Mouse (Mus musculus) C2C12 (cell line): ENCODE measurements around the gene Papss1. TPM values are rescaled to one million over a fixed set of nuclear protein-coding genes. Genes with fewer than 3 reads are reported as not detected.

Experiments
- H3K27me3 ChIP-seq: one replicate; pipeline ENCODE4 v1.6.1; 2011; ENCODE audit not compliant: control insufficient read depth, insufficient read depth, insufficient read length
- H3K36me3 ChIP-seq: one replicate; pipeline ENCODE4 v1.6.1; 2011; ENCODE audit not compliant: control insufficient read depth, insufficient read depth
- H3K4me3 ChIP-seq: one replicate; pipeline ENCODE4 v1.5.1; 2011; ENCODE audit warnings: mild to moderate bottlenecking, control low read depth; ENCODE audit not compliant: poor library complexity, insufficient read depth, severe bottlenecking
- H3K79me2 ChIP-seq: one replicate; pipeline ENCODE4 v1.6.1; 2011; ENCODE audit not compliant: control insufficient read depth, insufficient read depth
- H3K79me3 ChIP-seq: one replicate; pipeline ENCODE4 v1.6.1; 2011; ENCODE audit warnings: low read depth, control low read depth
- H3ac ChIP-seq: one replicate; pipeline ENCODE3; 2011; ENCODE audit warnings: low read depth; ENCODE audit not compliant: control insufficient read depth, insufficient read length
- CEBPB ChIP-seq: IDR thresholded peaks from one replicate; pipeline ENCODE4 v1.6.1; 2011; ENCODE audit warnings: low read depth, mild to moderate bottlenecking, control low read depth, moderate library complexity
- CTCF ChIP-seq: IDR thresholded peaks from one replicate; pipeline ENCODE4 v1.5.1; 2011; ENCODE audit not compliant: control insufficient read depth, insufficient read depth, insufficient read length
- FOSL1 ChIP-seq: IDR thresholded peaks from one replicate; pipeline ENCODE4 v1.8.0; 2011; ENCODE audit warnings: mild to moderate bottlenecking, low read length; ENCODE audit not compliant: poor library complexity, insufficient read depth, severe bottlenecking
- MAX ChIP-seq: IDR thresholded peaks from one replicate; pipeline ENCODE4 v1.6.1; 2011; ENCODE audit warnings: mild to moderate bottlenecking, control low read depth
- MYOD1 ChIP-seq: IDR thresholded peaks from one replicate; pipeline ENCODE4 v1.6.1; 2011; ENCODE audit warnings: low read depth; ENCODE audit not compliant: control insufficient read depth, insufficient read length
- MYOG ChIP-seq: IDR thresholded peaks from one replicate; pipeline ENCODE4 v1.6.1; 2011; ENCODE audit not compliant: control insufficient read depth, insufficient read length; ENCODE audit errors: extremely low read depth
- USF1 ChIP-seq: IDR thresholded peaks from one replicate; pipeline ENCODE4 v1.6.1; 2011; ENCODE audit warnings: low read depth, mild to moderate bottlenecking, control low read depth, moderate library complexity
- polyA plus RNA-seq: library from polyadenylated mRNA; unstranded; fragments of >200 nt; fragmentation: generic; extraction: Trizol; gene quantifications from one replicate; pipeline ENCODE4 v1.2.1, GENCODE M21; 2012; ENCODE audit warnings: missing spikeins

Papss1 gene
- polyA plus RNA-seq, 1 experiment, result 63.4 TPM

GRCm38 (mm10) chr3:131602995-131603414, 38.4 kb downstream of the Papss1 start:
- H3ac ChIP-seq, result no peak overlapping the region
- H3K79me3 ChIP-seq, result no peaks in the 10 kb centered on the region
- no peaks in the 10 kb centered on the region for H3K79me2 ChIP-seq
- no peaks in the 10 kb centered on the region for H3K27me3 ChIP-seq
- TF ChIP-seq MAX, result no peak
- TF ChIP-seq FOSL1, result no peak
- TF ChIP-seq CTCF, result no peak
- no peak for TF ChIP-seq CEBPB
- no peak for TF ChIP-seq MYOG
- TF ChIP-seq USF1, result no peak
- no peak for TF ChIP-seq MYOD1
- no peak overlapping the region for H3K4me3 ChIP-seq
- peaks cover 41% of the 10 kb centered on the region for H3K36me3 ChIP-seq

GRCm38 (mm10) chr3:131608112-131608511, 43.5 kb downstream of the Papss1 start:
- H3K27me3 ChIP-seq, result no peaks in the 10 kb centered on the region
- no peak for TF ChIP-seq MYOD1
- TF ChIP-seq USF1, result no peak
- no peak for TF ChIP-seq CEBPB
- no peak for TF ChIP-seq MYOG
- H3K4me3 ChIP-seq, result no peak overlapping the region
- H3K79me2 ChIP-seq, result no peaks in the 10 kb centered on the region
- H3ac ChIP-seq, result no peak overlapping the region
- H3K79me3 ChIP-seq, result no peaks in the 10 kb centered on the region
- H3K36me3 ChIP-seq, result peaks cover 48% of the 10 kb centered on the region

- no peak overlapping the region for H3K4me3 ChIP-seq
- peaks cover 43% of the 10 kb centered on the region for H3K36me3 ChIP-seq
- TF ChIP-seq CTCF, result no peak
- no peak for TF ChIP-seq MYOG
- TF ChIP-seq USF1, result no peak
- TF ChIP-seq FOSL1, result no peak
- TF ChIP-seq MAX, result no peak
- TF ChIP-seq MYOD1, result no peak
- TF ChIP-seq CEBPB, result no peak
- no peaks in the 10 kb centered on the region for H3K79me2 ChIP-seq
- no peaks in the 10 kb centered on the region for H3K27me3 ChIP-seq
- H3ac ChIP-seq, result no peak overlapping the region
- no peaks in the 10 kb centered on the region for H3K79me3 ChIP-seq
Measured at GRCm38 (mm10) chr3:131609651-131610050, 45.1 kb downstream of the Papss1 start.

- Histone ChIP-seq H3K36me3 (peaks cover 43% of the 10 kb centered on the region), H3ac (no peak overlapping the region), H3K79me3 (no peaks in the 10 kb centered on the region)
Measured at GRCm38 (mm10) chr3:131610595-131610994, 46.0 kb downstream of the Papss1 start.

GRCm38 (mm10) chr3:131612847-131613246, 48.3 kb downstream of the Papss1 start:
- TF ChIP-seq MYOD1 (no peak), CTCF (no peak), MYOG (no peak), FOSL1 (no peak), MAX (no peak), CEBPB (no peak), USF1 (no peak)
- no peaks in the 10 kb centered on the region for H3K27me3 ChIP-seq
- no peak overlapping the region for H3K4me3 ChIP-seq
- H3K36me3 ChIP-seq, result peaks cover 23% of the 10 kb centered on the region
- no peak overlapping the region for H3ac ChIP-seq
- no peaks in the 10 kb centered on the region for H3K79me2 ChIP-seq
- no peaks in the 10 kb centered on the region for H3K79me3 ChIP-seq

More at GRCm38 (mm10) chr3:131610595-131610994, 46.0 kb downstream of the Papss1 start:
- Histone ChIP-seq H3K79me2 (no peaks in the 10 kb centered on the region), H3K27me3 (no peaks in the 10 kb centered on the region), H3K4me3 (no peak overlapping the region)
- TF ChIP-seq CTCF (no peak), MYOD1 (no peak), FOSL1 (no peak), MYOG (no peak), CEBPB (no peak), USF1 (no peak), MAX (no peak)

GRCm38 (mm10) chr3:131614056-131614455, 49.5 kb downstream of the Papss1 start:
- Histone ChIP-seq H3K79me2 (no peaks in the 10 kb centered on the region), H3ac (no peak overlapping the region), H3K4me3 (no peak overlapping the region), H3K27me3 (no peaks in the 10 kb centered on the region), H3K36me3 (peaks cover 14% of the 10 kb centered on the region), H3K79me3 (no peaks in the 10 kb centered on the region)
- TF ChIP-seq MYOG, result no peak
- no peak for TF ChIP-seq MAX
- no peak for TF ChIP-seq CTCF
- TF ChIP-seq USF1, result no peak
- no peak for TF ChIP-seq CEBPB
- no peak for TF ChIP-seq FOSL1
- TF ChIP-seq MYOD1, result no peak
